Mouse (Mus musculus) large intestine, adult 2 months (tissue): ENCODE data around the gene 2210016F16Rik. TPM values are rescaled to one million over a fixed set of nuclear protein-coding genes. Genes with fewer than 3 reads are reported as not detected.

Source experiments
- polyA plus RNA-seq: library from polyadenylated mRNA; depleted of rRNA; stranded (reverse); fragments of >200 nt; gene quantifications from 2 replicates; pipeline ENCODE4 v1.2.3, GENCODE M21; 2012; rRNA removed

2210016F16Rik gene
- polyA plus RNA-seq, 1 experiment = 56.0 TPM

Other genes with a start within 250 kb of the 2210016F16Rik start
- 36.8 and 45.0 TPM in 2 replicates for gene Idnk, start 227.6 kb downstream of the 2210016F16Rik start, polyA plus RNA-seq
- gene Ubqln1, start 169.6 kb downstream of the 2210016F16Rik start, polyA plus RNA-seq = 100 and 122 TPM in 2 replicates
- gene Gkap1, start 109.5 kb downstream of the 2210016F16Rik start, polyA plus RNA-seq = 1.8 and 1.9 TPM in 2 replicates
- 0.14 and 0.53 TPM in 2 replicates for gene Kif27, start 26.1 kb downstream of the 2210016F16Rik start, polyA plus RNA-seq
- 4.1 and 7.8 TPM in 2 replicates for gene Rmi1, start 17.0 kb upstream of the 2210016F16Rik start, polyA plus RNA-seq
- 189 and 218 TPM in 2 replicates for gene Hnrnpk, start 18.1 kb upstream of the 2210016F16Rik start, polyA plus RNA-seq
- 8.5 and 14.2 TPM in 2 replicates for gene Slc28a3, start 225.7 kb upstream of the 2210016F16Rik start, polyA plus RNA-seq